Mouse (Mus musculus) cerebellum, postnatal 4 days (tissue): ENCODE data around the gene Acox3.

Source experiments
- DNase-seq, 2 experiments: peaks; one replicate each; pipeline ENCODE4 v3.0.0; 2022; ENCODE audit warnings: low spot score in 2 of 2, mixed read lengths in 1 of 2

Acox3 gene

DNA sequence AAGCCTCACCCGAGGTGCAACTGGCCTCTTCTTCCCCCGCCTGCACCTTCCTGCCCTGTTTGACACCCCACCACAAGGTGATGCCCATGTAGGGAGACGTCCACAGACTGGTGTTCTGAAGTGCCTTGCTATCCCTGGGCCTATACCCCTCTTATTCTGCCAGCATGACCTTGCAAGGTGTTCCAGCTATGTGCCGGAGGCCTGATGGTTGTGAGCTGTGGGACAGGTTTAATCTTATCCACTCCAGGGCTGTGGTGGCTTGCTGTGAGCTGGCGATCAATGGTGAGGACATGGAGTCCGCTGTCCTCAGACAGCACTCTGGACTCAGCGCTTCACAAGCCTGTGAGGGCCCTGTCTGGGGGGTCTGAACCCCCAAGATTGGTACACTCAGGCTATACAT, 27.5 kb downstream of the Acox3 start:
- no peak for DNase-seq

DNA sequence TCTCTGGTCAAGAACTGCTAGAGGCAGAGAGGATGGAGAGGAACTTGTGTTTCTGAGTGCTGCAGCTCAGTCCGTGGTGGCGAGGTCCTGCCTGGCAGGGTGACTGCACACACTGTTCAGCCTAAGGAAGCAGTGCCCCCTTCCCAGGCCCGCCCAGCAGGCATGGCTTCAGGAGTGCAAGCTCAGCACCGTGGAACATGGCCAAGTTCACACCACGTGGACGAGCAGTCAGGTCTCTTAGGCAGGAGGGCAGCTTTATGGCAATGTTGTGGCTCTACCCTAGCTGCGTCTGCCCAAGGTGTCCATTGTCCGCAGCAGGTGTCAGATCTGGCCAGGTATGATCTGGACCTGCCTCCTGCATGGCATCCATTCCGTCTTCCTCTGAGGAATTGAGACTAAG, 28.3 kb downstream of the Acox3 start:
- no peak for DNase-seq

DNA sequence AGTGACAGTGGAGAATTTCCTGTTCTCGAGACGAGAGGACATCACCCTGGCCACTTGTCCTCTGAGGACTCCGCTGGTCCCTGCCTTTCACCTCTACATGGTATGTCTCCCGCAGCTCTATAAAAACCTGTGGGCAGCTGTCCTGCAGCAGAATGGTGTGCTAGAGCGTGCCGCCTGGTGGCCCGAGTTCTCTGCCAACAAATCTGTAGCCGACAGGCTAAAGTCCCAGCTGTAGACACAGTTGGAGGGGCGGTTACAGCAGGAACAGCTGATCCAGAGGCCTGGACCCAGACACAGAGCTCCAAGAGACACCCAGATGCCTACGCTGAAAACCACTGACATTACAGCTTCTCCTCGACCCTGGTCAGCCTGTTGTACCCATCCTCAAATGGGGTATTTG, 29.1 kb downstream of the Acox3 start:
- peak in 1 of 2 experiments; percentile 43 for DNase-seq

DNA sequence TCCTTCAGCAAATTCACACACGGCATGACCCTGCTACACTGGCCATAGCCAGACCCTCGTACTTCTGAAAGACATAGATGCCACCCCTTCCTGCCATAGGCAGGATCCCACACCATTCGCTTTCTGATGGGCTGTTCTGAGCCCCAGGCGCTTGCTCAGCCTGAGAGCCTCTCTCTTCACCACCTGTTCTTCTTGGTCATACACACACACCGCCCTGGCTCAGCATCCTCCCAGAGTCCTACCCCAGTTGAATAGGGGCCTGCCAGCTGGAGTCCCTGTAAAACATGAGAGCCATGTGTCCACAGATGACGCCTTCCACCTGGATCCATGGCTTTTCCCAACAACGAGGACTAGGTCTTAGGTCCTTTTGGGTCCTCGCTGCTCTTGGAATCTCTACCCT, 29.9 kb downstream of the Acox3 start:
- no peak for DNase-seq

DNA sequence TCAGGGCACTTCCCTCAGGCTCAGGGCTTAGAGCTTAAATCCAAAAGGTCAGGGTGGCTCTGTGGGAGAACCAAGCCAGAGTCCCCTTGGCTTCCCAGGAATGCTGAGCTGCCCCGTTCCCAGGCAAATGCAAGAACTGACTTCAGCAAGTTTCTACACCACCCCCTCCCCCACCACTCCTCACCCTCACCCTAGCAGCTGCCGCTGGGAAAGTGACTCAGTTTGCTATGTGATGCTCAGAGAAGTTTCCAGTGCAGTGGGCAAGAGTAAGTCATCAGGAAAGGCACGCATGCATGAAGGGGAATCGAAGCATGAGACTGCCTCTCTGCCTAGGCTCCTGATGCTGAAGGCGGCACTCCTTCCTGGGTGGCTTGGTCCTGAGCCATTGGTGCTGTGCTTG, 34.1 kb downstream of the Acox3 start:
- no peak for DNase-seq

DNA sequence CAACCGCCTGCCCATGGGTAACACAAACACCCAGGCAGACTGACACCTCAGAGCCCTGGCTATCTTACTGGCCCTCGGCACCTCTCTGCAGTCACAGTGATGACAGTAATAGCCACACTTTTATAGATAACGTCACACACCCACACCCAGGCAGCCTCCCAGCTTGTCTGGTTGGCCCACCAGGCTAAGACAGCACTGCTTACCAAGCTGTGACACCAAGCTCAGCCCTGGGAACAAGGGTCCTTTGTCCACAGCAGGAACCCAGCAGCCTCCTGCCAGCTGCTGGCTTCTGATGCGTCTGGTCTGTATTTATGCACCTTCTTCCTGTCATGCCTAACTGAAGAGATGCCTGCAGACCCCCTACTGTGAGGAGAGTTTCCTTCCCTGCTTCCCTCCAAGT, 38.3 kb downstream of the Acox3 start:
- DNase-seq = no peak

DNA sequence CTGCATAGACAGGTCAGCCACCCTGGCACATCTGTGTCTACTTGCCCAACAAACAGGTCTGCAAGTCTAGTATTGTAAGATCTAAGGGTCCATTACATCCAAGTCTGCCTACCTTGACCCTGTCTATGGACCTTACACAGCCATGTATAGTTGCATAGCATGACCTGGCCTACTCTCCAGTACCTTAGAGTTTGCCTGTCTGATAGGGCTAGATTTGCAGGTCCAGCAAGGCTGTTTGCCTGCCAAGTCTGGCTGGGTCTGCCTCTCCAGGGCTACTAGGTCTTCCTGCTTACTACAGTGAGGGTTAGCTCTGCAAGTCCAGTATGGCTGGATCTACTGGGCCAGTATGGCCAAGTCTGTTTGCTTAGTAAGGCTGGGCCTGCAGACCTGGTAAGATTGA, 41.0 kb downstream of the Acox3 start:
- DNase-seq = no peak

DNA sequence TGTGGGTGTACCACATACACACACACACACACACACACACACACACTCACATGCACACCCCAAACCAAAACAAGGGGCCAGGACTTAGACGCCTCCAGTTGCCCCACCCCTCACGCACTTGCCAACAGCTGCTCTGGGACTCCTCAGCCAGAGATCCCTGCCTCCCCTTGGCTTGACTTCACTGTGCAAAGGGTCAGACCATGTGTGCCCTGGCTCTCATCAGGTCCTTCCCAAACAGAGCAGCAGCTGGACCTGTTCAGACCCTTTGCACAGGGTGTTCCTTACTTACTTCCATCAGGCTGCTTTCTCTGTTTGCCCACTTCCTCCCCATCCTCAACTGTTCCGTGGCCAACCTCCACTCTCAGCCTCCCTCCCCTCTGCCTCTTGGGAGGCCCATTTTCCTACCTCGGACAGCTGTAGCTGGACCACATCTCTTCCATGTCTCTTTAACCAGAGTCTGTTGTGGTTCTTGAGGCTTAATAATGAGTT, 42.0 kb downstream of the Acox3 start:
- no peak for DNase-seq

DNA sequence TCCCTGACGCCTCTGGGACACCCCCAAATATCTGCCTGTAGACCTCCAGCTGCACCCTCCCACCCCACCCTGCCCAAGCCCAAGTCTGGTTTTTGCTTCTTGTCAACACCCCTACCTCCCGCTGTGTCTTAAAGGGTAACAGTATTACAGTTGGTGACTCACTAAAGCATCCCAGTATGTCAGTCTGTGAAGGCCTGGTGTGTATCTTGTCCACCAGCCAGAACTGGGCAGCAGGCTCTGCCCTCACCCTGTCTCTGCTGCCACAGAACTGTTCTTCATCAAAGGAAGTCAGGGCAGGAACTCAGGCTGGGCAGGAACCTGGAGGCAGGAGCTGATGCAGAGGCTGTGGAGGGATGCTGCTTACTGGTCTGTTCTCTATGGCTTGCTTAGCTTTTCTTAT, 43.6 kb downstream of the Acox3 start:
- DNase-seq = no peak

DNA sequence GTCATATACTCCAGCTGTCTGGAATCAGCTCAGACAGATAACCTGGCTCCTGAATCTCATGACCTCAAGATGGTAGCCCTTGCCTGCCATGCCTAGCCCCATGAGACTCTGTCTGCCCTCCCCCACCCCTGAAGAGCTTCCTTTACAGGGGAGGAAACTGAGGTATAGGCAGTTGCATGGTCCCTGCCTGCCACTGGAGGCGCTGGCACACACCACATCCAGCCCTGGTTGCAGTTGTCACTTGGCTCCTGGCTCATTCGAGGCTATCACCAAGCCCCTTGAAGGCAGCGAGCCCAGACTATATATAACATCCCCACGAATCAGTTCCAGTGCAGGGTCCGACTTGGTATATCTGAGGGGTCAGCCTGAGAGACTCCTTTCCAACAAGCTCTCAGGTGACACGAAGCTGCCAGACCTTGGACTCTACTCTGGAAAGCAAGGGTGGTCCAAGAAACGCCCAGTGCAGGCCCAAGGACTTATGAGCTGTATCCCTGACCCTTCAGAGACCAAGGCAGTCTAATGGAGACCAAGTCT, 44.5 kb downstream of the Acox3 start:
- DNase-seq = no peak

DNA sequence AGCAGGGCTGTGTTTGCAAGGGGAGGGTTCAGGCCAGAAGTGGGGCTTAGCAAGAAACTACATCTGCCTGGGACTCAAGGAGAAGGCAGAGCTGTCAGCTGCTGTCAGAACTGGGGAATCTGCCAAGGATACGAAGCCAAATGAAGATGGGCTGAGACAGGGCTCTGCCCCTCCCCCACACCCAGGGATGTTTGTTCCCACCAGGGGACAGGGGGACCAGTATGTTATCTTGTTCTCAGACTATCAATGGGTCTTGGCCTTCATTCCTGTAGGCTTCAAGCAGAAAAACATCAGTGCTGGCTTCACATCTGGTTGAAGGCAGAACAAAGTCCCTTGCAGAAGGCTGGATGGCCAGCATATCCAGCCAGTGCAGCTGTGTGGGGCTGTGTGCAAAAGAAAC, 45.8 kb downstream of the Acox3 start:
- peak in 1 of 2 experiments; percentile 57 for DNase-seq

DNA sequence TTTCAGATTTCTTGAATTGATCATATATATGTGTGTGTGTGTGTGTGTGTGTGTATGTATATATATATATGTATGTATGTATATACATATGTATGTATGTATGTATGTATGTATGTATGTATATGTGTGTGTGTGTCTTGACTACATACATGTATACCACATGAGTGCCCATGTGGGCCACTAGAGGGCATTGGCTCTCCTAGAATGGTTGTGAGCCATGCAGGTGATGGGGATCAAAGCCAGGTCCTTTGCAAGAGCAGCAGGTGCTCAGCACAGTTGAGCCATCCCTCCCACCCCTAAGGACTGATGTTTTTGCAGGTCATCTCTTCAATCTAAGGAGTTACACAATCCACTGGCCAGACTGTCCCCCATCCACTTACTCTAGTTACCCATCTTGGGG, 46.5 kb downstream of the Acox3 start:
- DNase-seq = no peak

DNA sequence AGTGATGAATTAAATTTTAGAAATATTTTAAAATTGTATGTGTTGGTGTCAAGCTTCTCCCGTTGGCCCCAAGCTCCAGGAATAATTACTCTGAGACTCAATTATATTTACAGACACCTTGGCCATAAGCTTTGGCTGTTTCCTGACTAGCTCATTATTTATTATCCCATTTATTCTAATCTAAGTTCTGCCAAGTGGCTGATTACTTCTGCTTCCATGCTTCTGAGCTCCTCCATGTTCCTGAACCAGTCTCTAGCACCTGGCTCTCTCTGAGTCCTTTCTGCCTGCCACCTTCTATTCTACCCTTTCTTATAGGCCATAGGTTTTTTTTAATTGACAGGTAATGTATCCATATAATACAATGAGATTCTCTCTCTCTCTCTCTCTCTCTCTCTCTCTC, 47.9 kb downstream of the Acox3 start:
- no peak for DNase-seq

DNA sequence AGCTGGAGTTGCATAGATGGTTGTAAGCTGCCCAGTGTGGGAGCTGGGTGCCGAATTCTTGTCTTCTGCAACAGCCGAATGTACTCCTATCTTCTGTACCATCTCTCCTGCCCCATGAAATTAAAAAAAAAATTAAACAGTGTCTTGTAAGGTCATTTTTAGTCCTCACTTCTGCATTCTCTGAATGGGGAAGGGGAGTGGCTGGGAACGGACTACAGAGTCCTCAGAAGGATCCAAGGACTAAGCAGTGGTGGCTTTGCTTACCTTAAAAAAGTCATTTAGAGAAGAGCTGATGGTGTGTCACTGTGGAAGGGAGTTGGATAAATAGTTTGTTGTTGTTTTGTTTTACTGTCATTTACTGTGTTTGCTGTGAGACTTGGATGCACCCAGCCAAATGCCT, 48.4 kb downstream of the Acox3 start:
- no peak for DNase-seq

DNA sequence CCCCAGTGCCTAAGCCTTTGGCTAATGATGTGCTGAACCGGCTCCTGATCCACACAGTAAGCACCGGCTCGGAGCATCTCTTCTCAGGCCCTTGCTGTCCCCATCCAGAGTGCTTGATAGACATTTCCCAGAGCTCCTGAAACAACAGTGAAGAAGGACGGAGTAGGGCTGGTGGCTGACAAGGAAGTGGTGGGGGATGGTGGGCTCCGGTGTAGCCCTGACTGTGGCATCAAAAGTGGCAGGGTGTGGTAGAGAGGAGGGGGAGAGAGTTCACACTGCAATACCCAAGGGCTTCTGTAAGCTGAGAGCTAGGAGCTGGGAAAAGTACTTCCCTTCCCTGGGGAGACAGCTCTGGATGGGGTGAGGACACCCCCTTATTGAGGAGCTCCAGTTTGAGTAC, 48.9 kb downstream of the Acox3 start:
- no peak for DNase-seq

DNA sequence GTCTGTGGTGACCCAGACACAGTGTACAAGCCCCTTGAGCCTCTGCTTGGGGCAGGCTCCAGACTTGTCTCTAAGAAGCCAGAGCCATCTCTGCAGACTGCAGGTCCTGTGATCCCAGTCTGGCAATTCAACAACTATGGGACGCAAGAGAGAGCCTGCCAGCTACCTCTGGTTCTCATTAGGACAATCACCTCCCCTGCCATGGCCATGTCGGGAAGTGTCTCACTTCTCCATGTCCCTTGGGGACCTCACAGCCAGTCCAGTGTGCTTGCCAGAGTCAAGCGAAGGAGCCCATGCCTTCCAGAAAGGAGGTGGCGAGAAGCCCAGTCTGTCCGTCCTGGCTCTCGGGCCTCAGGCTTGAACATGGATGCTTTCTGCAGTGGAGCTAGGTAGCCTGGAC, 50.0 kb downstream of the Acox3 start:
- DNase-seq = no peak

DNA sequence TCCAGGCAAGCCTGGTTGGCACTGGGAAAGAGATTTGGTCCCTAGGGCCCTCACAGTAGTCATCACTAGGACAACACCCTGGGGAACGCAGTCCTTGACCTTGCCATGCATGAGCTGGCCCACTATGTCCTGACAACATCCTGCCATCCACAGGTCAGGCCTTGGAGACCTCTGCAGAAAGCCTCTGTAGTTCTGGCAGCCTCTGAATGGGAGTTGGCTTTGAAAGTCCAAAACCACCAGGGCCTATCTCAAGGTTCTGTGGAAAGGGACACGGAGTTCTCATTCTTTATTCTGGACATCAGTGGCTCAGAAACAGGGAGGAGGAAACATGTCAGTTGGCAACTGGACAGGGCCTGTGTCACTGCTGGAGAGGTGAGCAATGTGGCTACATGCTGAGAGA, 53.2 kb downstream of the Acox3 start:
- DNase-seq = no peak

DNA sequence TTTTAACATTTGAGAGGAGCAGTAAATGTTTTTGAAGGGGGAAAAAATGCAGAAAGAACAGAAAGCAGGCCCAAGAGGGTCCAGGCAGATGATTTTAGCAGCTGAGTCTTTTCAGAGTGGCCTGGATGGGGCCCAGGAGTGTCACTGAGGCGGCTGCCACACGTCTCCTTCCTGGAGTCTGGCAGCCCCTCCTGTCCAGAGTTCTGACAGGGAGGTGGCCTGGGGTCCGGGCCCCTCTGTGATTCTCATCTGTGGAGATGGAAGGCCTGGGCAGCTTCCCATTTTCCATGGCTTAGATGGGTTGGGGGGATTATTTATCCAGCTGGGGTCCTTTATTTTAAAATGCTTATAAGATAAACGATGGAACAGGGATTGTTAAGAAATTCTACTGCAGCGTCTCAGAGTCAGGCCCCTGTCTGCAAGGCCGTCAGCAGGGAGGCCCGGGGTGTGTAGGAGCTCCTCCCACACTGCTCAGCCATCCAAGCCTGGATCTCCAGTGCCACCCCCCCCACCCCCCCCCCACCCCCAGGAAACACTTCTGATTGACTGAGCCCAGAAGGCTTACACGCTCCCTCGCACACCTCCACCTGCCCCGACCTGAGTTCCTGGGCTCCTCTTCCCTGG, 59.2 kb downstream of the Acox3 start:
- no peak for DNase-seq

DNA sequence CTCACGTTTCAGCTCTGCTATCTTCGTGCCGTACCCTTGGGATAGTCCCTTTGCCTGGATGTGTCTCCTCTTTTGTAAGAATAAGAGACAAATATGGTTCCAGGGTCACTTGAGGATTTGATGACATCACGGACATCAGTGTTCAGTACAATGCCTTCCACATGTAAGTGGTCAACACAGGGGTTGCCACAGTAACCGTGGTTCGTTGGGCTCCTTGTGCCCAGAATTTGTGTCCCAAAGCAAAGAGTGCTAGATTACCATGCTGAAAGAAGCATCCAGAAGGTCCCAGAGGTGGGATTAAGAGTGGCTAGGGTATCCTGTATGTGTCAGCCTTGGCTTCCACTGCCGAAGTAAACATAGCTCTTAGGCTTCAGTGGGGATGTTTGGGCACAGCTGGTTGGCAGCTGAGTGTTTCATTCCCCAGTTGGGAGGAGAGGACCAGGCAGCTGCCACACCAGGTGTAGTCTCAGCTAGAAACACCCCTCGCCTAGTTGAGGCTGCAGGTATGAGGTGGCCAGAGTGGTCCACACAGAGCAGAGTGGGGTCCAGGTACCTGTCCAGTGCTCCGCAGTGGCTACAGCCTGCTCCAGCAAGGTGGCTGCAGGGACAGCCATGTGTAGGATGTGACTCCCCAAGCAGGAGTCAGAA, 60.7 kb downstream of the Acox3 start:
- DNase-seq = no peak

DNA sequence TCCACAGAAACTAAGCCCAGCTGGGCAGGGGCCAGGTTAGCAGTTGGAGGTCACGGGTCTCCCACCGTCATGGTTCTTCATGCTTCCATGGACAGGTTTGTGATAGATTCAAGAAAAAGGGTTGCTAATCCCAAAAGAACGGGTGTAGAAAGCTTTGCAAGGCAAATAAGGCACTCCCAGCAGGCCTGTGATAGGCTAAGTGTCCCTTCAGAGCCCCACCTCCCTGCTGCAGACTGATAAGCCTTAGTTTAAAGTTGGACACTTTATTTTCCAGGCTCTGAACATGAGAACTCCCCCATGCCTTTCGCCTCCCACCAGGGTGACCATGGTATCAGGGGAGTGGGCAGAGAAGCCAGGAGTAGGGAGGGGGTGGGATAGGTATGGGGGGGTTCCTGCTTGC, 61.2 kb downstream of the Acox3 start:
- DNase-seq = no peak

DNA sequence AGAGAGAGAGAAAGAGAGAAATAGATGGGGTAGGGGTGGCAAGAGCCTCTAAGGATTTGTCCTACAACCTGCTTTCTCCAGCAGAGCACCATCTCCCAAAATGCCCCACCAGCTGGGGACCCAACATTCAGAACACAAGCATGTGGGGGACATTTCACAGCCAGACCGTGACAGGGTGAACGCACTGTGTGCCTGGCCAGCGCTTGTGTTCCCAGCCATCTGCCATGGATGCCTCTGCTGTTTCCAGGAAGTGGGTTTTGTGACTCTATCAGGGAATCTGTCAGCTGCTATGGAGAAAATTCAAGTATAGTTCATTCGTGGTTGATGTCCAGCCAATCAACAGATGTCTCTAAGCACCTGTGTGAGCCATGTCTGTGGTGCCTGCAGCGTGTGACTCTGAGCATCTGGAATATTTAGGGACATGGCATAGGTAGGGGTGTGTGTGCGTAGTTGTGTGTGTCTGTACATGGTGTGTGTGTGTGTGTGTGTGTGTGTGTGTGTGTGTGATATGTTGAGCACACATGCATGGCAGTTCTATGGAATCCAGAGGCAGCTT, 63.2 kb downstream of the Acox3 start:
- DNase-seq = no peak

DNA sequence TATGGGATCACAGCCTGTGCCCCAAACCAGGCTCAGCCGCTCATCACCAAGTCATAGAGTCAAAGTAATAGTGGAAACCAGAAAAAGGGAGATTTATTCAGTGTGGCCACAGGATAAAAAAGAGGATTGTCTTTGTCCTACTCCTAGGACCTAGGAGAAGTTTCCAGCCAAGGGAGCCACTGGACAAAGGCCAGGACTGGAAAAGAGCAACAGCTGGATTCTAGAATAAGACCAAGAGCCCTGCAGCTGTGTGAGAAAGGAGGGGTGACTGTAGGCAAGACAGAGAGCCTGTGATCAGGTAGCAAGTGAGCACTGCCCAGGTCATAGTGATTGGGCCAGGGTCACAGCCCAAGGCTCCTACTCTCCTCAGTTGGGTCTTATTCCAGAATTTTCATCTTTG, 64.1 kb downstream of the Acox3 start:
- no peak for DNase-seq

DNA sequence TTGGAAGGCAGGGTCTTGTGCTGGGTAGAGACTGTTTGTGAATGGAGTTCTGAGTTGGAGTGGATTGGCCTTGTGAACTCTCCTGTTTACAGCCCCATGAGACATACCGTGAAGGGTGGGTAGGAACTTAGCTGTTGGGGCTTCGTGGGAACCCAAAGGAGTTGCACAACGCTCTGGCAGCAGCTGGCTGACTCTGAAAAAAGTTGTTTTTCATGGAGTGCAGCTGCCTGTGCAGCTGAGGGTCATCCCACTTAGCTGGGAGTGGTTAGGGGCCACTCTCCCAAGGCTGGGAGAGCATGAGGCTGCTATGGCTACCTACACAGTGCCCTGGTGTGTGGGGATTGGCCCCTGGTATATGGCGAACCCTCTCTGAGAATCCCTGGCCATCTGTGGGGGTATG, 64.7 kb downstream of the Acox3 start:
- DNase-seq = no peak
